Mouse (Mus musculus) cortical plate, adult 2 months (tissue): Measurements from ENCODE around the gene 1700125H20Rik. TPM values are rescaled to one million over a fixed set of nuclear protein-coding genes. Genes with fewer than 3 reads are reported as not detected.

ENCODE experiments used
- H3K27ac ChIP-seq: fragments of 200-500 bp; 2 replicates; pipeline ENCODE4 v1.5.1; 2012; ENCODE audit warnings: low read length, control low read depth, inconsistent platforms; ENCODE audit not compliant: insufficient read depth
- H3K4me1 ChIP-seq: fragments of 200-500 bp; 2 replicates; pipeline ENCODE4 v1.6.1; 2011; ENCODE audit warnings: low read length; ENCODE audit not compliant: control insufficient read depth, insufficient read depth
- H3K4me3 ChIP-seq: fragments of 200-500 bp; 2 replicates; pipeline ENCODE4 v1.5.1; 2011; ENCODE audit warnings: mild to moderate bottlenecking, low read length, control low read depth; ENCODE audit not compliant: insufficient read depth
- CTCF ChIP-seq: fragments of 200-500 bp; IDR thresholded peaks from 2 replicates; pipeline ENCODE4 v1.5.1; 2011; ENCODE audit warnings: mild to moderate bottlenecking, control low read depth, low read length; ENCODE audit not compliant: insufficient read depth; ENCODE audit errors: extremely low read depth
- POLR2A ChIP-seq: fragments of 200-500 bp; IDR thresholded peaks from 2 replicates; pipeline ENCODE4 v1.6.1; 2011; ENCODE audit warnings: mild to moderate bottlenecking, low read length, control low read depth; ENCODE audit not compliant: insufficient read depth; ENCODE audit errors: extremely low read depth
- polyA plus RNA-seq: library from polyadenylated mRNA; depleted of rRNA; stranded (reverse); fragments of >200 nt; gene quantifications from 2 replicates; pipeline ENCODE4 v1.2.3, GENCODE M21; 2012

The 1700125H20Rik gene
- polyA plus RNA-seq, 1 experiment, result not detected

GRCm38 (mm10) chr11:85183284-85183779 is 13.1 kb downstream of the 1700125H20Rik start:
- TF ChIP-seq CTCF, result no peak
- TF ChIP-seq POLR2A, result no peak
- Histone ChIP-seq H3K27ac (no peak overlapping the region), H3K4me1 (no peaks in the 10 kb centered on the region), H3K4me3 (peak overlapping the region; percentile 42)

- Histone ChIP-seq H3K4me1 (no peaks in the 10 kb centered on the region), H3K4me3 (no peak overlapping the region), H3K27ac (no peak overlapping the region)
- TF ChIP-seq POLR2A (no peak), CTCF (0 out of 2 replicates have a peak, but pooled peaks have one; percentile 20)
These were observed 13.9 kb downstream of the 1700125H20Rik start for GRCm38 (mm10) chr11:85184082-85184481.

GRCm38 (mm10) chr11:85184839-85185238 is 14.6 kb downstream of the 1700125H20Rik start:
- no peaks in the 10 kb centered on the region for H3K4me1 ChIP-seq
- TF ChIP-seq CTCF (no peak), POLR2A (no peak)
- H3K27ac ChIP-seq, result no peak overlapping the region
- no peak overlapping the region for H3K4me3 ChIP-seq

- no peaks in the 10 kb centered on the region for H3K4me1 ChIP-seq
- no peak overlapping the region for H3K27ac ChIP-seq
- no peak overlapping the region for H3K4me3 ChIP-seq
- no peak for TF ChIP-seq POLR2A
- TF ChIP-seq CTCF, result no peak
These were observed 18.9 kb downstream of the 1700125H20Rik start for GRCm38 (mm10) chr11:85189110-85189509.

- TF ChIP-seq CTCF (no peak), POLR2A (no peak)
- Histone ChIP-seq H3K27ac (no peak overlapping the region), H3K4me1 (no peaks in the 10 kb centered on the region), H3K4me3 (no peak overlapping the region)
These were observed 20.5 kb downstream of the 1700125H20Rik start for GRCm38 (mm10) chr11:85190741-85191140.

- TF ChIP-seq CTCF (no peak), POLR2A (no peak)
- Histone ChIP-seq H3K4me3 (no peak overlapping the region), H3K27ac (no peak overlapping the region), H3K4me1 (no peaks in the 10 kb centered on the region)
These were observed 24.0 kb downstream of the 1700125H20Rik start for GRCm38 (mm10) chr11:85194206-85194605.

- H3K4me1 ChIP-seq, result no peaks in the 10 kb centered on the region; the same call in 1 of the 2 replicates
- no peak overlapping the region for H3K27ac ChIP-seq
- TF ChIP-seq CTCF (no peak), POLR2A (no peak)
- H3K4me3 ChIP-seq, result no peak overlapping the region
These were observed 25.8 kb downstream of the 1700125H20Rik start for GRCm38 (mm10) chr11:85196046-85196445.

GRCm38 (mm10) chr11:85198906-85199305 is 28.7 kb downstream of the 1700125H20Rik start:
- no peaks in the 10 kb centered on the region; the same call in 1 of the 2 replicates for H3K4me1 ChIP-seq
- TF ChIP-seq POLR2A, result no peak
- no peak for TF ChIP-seq CTCF
- no peak overlapping the region for H3K4me3 ChIP-seq
- no peak overlapping the region for H3K27ac ChIP-seq

- Histone ChIP-seq H3K27ac (no peak overlapping the region), H3K4me1 (no peaks in the 10 kb centered on the region), H3K4me3 (no peak overlapping the region)
- TF ChIP-seq CTCF (no peak), POLR2A (no peak)
These were observed 36.0 kb downstream of the 1700125H20Rik start for GRCm38 (mm10) chr11:85206231-85206630.

- no peak overlapping the region for H3K27ac ChIP-seq
- H3K4me3 ChIP-seq, result no peak overlapping the region
- H3K4me1 ChIP-seq, result no peaks in the 10 kb centered on the region
- TF ChIP-seq POLR2A, result no peak
- no peak for TF ChIP-seq CTCF
These were observed 40.9 kb downstream of the 1700125H20Rik start for GRCm38 (mm10) chr11:85211151-85211550.

- Histone ChIP-seq H3K4me1 (no peaks in the 10 kb centered on the region), H3K4me3 (no peak overlapping the region), H3K27ac (no peak overlapping the region)
- TF ChIP-seq POLR2A (no peak), CTCF (no peak)
These were observed 43.0 kb downstream of the 1700125H20Rik start for GRCm38 (mm10) chr11:85213215-85213614.
